Mouse (Mus musculus): ENCODE results near the gene Set.
"Not testable (repeated sequence)": the region's sequence is repeated elsewhere in the genome, so short reads cannot be mapped to it uniquely, and the experiment has no call there.

The Set gene

DNA sequence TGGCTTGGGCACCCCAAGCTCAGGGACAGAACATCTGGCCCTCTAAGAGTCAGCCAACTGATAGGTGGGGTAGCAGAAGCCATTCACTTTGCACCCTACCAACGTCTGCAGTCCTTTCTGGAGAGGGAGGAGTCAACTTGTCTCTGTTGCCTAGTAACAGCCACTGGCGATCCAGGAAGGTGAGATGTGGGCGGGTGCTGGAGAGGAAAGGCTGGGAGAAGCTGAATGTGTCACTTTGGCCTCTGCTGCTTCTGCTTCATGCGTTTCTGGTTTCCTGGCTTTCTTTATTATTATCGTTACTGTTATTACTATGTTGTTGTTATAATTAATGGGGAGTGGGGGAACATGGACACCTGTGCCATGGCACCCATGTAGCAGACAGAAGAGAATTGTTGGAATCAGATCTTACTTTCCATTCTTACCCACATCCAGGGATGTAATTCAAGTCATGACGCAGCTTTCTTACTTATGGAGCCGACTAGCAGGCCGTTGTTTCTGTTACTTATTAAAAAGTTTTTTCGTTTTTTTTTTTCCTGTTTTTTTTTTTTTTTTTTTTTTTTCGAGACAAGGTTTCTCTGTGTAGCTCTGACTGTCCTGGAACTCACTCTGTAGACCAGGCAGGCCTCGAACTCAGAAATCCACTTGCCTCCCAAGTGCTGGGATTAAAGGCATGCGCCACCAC is at the start of gene Set:
TSS of gene Set (plus strand) at position 156 of the 682 bp plus-strand sequence.
- DNase-seq (ENCODE audit: low spot score), result no peak

DNA sequence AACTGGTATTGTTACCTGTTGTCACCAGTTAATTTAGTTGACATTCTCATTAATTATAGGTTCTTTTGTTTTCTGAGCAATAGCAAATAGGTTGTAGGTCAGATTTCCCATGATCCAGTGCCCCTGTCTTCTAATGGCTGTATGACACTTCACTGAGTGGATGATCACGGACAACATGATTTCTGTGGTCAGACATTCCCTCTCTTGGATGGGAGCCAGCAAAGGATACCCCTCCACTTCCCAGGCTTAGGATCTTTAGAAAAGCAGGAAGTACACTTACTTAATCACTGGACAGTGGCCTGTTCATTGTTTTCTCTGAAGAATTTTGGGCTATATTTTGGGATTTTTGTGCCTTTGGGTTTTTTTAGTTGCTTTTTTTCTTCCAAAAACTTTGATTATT is 48.1 kb upstream of the Set start:
- DNase-seq (ENCODE audit: low spot score), result no peak

DNA sequence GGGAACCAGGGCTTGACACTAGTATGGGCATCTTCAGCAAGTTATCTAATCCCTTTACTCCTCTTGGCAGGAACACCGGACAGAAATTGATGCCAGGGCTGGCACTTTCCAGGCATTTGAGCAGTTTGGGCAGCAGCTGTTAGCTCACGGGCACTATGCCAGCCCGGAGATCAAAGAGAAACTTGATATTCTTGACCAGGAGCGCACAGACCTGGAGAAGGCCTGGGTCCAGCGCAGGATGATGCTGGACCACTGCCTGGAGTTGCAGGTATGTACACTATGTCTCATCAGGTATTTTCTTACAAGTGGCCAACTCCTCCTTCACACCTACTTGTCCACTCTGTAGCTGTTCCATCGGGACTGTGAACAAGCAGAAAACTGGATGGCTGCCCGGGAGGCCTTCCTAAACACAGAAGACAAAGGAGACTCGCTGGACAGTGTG is 46.3 kb upstream of the Set start:
- DNase-seq (ENCODE audit: low spot score), result no peak

DNA sequence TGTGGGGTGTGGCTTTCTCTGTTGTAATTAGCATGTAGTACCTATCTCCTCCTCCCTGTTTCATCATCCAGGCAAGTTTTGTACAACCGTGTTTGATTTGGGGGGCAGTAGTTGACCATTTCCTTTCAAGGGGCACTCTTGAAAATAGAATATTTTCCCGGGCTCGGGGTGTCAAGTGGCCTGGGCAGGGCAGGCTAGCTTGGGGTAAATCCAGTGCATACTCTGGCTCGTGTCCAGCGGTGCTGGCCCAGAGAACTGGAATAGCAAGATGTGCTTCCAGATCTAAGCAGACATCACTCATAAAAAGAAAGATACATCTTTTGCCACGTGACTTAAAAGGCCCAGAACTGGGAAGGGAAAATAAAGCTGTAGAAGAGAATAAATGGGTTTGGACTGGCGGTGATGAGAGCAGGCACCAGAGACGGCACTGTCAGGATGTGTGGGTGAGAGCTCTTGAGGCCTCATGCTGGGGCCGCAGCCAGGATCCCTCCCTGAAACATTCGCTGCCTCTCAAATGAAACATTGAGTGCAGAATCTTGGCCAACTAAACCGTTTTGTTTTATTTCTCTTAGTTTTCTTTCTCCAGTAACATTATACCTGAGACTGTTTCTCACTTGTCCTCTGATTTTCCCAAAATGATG is 42.7 kb upstream of the Set start:
- DNase-seq (ENCODE audit: low spot score), result no peak

DNA sequence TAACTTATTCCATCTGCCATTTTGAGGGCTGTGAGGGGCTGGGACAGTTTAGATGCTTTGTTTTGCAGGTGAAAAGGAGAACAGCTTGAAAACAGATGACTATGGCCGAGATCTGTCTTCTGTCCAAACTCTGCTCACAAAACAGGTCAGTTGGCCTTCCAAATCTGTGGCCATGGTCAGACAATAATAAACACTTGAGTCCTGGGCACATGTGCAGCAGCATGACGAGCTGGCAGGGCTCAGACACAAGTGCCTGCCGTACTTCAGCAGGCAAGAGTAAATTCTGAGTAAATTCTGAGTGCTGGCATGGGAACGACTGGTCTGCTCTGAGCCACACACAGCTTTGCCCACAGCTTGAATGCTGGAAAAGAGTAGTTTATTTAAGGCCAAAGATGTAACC is 31.7 kb upstream of the Set start:
- DNase-seq (ENCODE audit: low spot score), result no peak

DNA sequence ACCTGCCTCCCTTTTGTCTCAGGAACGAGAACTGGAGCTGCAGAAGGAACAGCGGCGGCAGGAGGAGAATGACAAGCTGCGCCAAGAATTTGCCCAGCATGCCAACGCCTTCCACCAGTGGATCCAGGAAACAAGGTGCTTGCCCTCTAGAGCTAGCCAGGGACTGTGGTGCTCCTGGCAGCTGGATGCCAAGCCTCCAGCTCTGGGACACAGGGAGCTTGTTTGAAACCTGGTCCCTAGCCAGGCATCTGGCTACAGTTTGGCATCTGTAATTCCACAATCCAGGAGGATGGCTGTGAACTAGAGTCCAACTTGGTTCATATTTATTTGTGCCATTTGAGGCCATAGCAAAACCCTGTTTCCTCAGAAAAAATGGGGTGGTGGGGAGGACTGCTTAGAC is 30.2 kb upstream of the Set start:
- DNase-seq (ENCODE audit: low spot score), result no peak

DNA sequence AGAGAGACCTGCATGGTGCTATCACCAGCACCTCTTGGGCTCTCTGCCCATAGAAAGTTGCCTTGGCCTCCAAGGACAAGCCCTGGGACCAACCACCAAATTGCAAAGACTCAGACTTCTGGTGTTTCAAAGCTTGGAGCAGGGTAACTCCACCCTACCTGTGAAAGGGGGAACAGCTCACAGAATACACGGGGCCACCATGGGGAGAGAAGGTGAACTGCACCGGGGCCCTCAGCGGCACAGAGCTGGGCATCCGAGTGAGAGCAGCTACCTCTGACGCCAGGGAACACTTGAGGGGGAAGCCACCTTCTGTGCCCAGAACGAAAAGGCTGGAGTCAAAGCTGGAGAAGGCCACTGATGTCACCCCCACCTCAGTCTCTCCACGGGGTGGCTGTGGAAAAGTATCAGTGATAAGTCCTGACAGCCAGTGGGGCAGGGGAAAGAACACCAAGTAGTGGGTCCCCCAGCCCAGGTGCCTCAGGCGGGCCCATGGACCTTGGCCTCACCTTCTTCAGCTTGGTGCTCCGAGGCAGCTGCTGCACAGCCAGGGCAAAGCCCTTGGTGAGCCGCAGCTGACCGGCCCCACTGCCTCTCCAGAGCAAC is 24.8 kb upstream of the Set start:
- DNase-seq (ENCODE audit: low spot score), result no peak

DNA sequence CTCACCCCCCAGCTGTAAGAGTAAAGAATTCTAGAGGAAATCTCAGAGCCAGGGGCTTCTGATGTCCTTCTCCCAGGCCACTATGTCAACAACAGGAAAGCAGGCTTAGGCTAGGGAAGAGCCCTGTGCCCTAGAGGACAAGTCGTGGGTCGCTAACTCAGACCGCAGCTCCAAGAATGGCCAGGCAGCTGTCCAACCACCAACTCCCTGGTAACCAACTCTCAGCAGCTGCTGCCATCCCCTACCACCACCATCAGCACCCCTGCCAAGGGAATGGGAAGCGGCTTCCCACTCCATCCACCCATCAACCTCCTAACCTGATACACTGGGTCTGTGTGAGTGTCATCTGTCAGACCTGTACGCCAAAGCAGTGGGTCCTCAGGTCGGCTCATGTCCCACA is 24.2 kb upstream of the Set start:
- no peak for DNase-seq (ENCODE audit: low spot score)

DNA sequence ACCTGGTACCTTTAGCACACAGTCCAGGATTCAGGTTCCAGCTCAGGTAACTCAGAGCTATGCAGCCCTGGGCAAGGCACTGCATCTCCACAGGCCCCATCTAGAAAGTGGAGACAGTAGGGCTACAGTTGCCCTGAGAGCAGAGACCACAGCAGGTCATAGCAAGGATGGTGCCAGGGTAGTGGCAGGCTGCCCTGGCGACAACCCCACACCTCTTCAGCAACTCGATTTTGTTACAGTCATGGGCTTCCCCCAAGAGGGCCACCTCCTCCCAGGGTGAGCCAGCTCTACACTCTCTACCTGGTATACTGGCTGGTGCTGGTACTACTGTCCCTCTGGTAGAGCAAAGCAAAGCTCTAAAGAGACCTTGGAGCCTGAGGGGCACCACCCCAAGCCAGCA is 19.4 kb upstream of the Set start:
- no peak for DNase-seq (ENCODE audit: low spot score)

DNA sequence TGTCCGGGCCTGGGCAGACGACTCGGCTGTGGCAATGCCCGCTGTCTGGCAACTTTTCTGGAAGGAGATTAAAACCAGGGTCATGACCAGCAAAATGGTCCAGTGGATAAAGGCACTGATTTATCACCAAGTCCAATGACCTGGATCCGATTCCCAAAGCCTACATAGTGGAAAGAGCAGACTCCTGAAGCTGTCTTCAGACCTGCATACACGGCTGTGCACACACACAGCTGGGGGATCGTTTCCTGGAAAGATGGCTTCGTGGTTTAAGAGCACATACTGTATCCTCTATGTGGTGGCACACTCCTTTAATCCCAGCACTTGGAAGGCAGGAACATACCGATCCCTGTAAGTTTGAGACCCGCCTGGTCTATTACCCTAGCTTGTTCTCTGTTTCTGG is 18.8 kb upstream of the Set start:
- DNase-seq (ENCODE audit: low spot score), result no peak

DNA sequence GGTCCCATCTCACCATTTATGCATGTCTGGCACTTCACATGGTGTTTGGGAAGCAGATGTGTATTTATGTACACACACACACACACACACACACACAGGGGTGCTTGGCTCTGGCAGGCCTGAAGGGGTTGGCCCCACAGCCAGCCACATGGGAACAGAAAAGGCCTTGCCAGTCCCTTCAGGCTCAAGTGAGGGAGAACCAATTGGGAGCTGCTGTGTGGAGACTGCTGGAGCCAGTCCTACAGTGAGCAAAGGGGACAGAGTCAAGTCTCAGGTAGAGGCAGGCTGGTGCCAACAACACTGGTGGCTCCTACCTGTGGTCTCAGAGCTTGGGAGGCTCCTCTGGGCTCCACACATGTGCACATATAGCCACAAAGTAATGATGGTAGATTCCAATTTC is 17.5 kb upstream of the Set start:
- no peak for DNase-seq (ENCODE audit: low spot score)

DNA sequence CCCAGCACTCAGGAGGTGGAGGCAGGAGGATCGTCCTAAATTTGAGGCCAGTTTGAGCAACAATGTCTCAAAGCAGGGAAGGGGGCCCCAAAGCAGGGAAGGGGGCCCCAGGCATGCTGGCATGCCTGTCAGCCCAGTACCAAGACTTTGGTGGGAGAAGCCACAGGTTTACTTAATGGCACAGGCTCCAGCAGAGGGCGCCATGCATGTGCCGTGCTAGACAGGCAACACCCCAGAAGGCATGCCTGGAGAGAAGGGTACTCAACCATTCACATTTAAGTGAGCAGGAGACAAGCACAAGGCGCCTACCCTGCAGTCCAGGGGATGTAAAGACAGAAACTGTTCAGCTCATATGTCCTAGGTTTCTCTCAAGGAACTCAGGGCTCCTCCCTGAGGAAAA is 14.7 kb upstream of the Set start:
- peak; percentile 53 for DNase-seq (ENCODE audit: low spot score)

DNA sequence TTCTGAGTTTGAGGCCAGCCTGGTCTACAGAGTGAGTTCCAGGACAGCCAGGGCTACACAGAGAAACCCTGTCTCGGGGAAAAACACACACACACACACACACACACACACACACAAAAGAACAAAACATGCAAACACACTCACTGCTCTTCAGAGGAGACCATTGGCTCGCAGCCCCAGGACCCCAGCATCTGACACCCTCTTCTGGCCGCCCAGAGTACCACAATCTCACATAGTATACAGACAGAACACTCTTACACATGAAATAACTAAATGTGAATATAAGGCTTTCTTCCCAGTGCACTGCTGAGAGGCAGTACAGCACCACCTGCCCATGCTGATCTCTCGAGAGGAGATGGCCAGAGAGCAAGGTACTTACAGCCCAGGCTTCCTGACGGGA is 12.6 kb upstream of the Set start:
- no peak for DNase-seq (ENCODE audit: low spot score)

DNA sequence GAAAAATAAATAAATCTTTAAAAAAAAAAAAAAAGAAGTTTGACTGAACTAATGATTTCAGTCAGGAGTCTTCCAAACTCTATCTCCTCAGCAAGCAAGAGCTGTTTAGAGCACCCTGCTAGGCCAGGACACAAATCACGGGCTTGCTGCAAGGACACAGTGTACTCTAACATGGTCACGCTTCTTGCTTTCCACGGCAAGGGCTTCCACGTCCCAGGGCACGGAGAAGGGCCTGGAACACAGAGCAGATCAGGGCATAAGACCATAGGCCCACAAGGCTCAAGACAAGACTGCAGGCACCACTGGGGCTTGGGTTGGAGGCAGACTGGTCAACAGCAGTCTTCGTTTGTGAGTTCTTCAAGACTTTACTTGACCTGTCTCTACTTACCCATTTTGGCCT is 10.1 kb upstream of the Set start:
- no peak for DNase-seq (ENCODE audit: low spot score)

DNA sequence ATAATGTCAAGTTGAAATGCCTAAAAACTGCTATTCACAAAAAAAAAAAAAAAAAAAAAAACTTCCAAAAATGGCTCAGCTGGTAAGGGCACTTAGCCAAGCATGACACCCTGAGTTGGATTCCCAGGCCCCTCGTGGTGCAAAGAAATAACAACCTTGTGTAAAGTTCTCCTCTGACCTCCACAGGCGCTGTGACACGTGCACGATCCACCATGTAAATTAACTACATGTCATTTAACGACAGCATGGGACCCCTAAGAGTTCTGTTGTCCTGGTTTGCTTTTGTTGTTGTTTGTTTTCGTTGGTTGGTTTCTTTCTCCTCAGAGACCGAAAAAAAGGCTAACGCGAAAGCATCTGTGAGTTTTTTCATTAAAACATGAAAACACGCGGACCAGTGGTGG is 9.1 kb upstream of the Set start:
- DNase-seq (ENCODE audit: low spot score), result no peak

DNA sequence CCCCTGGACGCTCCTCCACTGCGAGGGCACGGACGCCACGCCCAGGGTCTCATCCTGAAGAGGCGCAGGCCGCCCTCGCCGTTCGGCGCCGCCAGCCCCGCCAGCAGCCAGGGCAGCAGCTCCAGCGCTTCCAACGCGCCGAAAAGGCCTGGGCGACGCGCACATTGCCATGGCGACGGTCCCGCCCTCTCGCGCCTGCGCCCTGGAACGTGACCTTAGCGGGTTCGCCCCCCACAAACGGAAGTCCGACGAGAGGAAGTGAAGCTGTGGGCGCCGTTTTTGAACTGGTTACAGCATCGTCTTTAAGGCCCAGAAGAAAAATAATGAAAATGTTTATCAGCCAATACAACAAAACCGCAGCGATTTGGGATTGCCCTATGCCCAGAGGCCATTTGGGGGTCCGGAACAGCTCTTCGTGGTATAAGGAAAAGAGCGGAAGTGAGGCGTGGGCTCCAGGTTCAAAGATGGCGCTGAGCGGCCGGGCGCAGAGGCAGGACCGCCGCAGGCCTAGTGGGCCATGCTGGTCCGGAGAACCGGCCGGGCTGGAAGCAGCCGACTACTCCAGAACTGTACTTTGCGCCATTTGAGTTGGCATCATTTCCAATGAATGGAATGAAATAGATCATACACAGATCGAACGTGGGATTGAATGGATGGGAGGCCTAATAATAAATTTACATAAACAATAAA is 8.3 kb upstream of the Set start, which contains the start of gene Wdr34:
TSS of gene Wdr34 (minus strand) at position 183 of the 690 bp plus-strand sequence.
- peak; percentile 97 for DNase-seq (ENCODE audit: low spot score)

DNA sequence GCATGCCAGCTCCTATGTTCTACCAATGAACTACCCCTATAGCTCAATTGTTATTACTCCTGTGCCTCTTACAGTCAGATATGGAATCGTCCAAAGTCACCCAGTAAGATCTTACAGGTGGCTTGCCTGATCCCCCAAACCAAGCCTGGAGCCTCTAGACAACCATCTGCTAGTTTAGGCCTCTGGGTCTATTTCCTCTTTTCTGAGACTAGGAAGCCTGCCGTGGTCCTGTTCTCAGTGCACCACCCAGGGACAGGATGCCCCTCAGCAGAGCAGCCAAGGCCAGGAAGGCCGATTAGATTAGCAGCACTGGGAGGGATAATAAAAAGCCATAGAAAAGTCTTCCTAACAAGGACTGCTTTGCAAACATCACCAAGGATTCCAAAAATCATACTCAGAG is 7.3 kb upstream of the Set start:
- DNase-seq (ENCODE audit: low spot score), result no peak

DNA sequence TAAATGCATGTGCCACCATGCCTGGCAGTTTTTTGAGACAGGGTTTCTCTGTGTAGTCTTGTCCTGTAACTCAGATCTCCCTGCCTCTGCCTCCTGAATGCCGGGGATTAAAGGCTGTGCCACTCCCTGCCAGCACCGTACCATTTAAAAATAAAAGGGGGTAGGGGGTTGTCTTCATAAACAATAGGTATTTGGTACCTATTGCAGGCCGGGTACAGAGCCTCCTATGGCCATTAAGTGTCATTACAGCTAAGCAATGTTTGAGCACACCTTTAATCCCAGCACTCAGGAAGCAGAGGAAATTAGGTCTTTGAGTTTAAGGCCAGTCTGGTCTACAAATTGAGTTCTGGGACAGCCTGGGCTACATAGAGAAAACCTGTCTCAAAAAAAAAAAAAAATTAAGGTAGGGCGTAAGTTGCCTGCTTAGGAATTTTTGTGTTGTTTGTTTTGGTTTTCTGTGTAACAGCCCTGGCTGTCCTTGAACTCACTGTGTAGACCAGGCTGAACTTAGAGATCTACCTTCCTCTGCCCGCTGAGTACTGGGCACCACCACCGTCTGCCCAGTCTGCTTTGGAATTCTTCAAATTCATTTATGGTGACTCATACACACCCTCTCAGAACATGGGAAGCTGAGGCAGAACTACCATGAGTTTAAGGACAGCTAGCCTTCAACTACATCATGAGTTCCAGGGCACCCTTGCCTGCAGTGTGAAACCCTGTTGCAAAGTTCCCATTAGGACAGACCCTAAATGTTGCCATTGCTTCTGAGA is 5.0 kb upstream of the Set start:
- no peak for DNase-seq (ENCODE audit: low spot score)

DNA sequence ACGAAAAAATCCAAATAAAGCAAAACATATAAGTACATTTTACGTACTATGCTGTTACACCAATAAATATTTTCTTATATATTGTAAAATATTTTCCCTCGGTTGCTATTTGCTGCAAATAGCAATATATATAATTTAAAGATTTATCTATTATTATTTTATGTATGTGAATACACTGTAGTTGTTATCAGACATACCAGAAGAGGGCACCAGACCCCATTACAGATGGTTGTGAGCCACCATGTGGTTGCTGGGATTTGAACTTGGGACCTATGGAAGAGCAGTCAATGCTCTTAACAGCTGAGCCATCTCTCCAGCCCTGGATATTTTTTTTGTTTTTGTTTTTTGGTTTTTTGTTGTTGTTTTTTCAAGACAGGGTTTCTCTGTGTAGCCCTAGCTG is 1.9 kb upstream of the Set start:
- not testable (repeated sequence) for DNase-seq (ENCODE audit: low spot score)

DNA sequence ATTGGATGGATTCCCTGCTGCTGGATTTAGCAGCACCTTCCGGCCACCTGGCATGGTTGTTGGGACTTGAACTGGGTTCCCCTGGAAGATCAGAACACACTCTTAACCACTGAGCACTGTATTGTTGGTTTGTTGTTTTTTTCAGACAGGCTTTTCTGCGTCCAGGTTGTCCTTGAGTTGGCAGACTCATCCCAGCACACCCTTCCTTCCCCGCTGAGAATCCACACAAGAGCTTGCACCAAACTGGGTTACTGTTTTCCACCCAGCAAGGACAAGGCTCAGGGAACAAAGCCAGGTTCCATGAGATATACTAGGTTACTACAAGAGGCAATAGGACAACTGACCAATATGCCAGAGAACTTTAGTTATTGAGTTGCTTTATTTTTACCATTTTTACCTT is 442 bp upstream of the Set start:
- no peak for DNase-seq (ENCODE audit: low spot score)

DNA sequence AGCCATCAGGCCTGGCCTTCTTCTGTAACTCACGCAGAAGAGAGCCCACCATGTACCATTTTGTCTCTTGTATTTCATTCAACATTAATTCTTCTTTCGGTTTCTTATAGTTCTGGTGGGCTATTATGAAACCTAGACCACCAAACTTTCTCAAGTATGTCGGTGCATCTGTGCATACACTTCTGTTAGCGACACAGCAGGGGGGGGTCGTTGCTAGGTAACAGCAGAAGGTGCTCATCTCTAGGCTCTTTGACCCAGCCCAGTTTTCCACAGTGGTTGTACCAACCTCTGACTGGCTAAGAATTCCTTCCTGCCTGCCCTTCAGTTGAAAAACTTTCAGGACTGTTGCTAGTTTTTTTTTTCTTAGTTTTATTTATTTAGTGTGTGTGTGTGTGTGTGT is 1.2 kb downstream of the Set start:
- no peak for DNase-seq (ENCODE audit: low spot score)

All from urinary bladder, postnatal 10 days (tissue).